Mouse (Mus musculus) stomach, embryonic 15.5 days (tissue): ENCODE results near the gene Tomm20. TPM values are rescaled to one million over a fixed set of nuclear protein-coding genes. Genes with fewer than 3 reads are reported as not detected.
A peak's percentile ranks its signal among the peaks of the same experiment; 100 is the strongest.

ENCODE experiments used
- ATAC-seq: fragments of 200-750 bp; cut with Nextera tagmentation; 2 replicates; pipeline ENCODE4 v1.8.0; 2017; ENCODE audit warnings: low read depth, moderate number of reproducible peaks, moderate TSS enrichment; ENCODE audit not compliant: insufficient read depth, low FRiP score
- H3K27ac ChIP-seq: fragments of 300-500 bp; sonication (generic); 2 replicates; pipeline ENCODE4 v1.5.1; 2015; ENCODE audit warnings: mild to moderate bottlenecking, inconsistent platforms
- H3K27me3 ChIP-seq: fragments of 300-500 bp; sonication (generic); replicated peaks from 2 replicates; pipeline ENCODE4 v1.6.1; 2015; ENCODE audit warnings: inconsistent platforms
- H3K36me3 ChIP-seq: fragments of 300-500 bp; sonication (generic); 2 replicates; pipeline ENCODE4 v1.6.1; 2015; ENCODE audit warnings: inconsistent platforms
- H3K4me1 ChIP-seq: fragments of 300-500 bp; sonication (generic); 2 replicates; pipeline ENCODE4 v1.6.1; 2015; ENCODE audit warnings: inconsistent platforms
- H3K4me2 ChIP-seq: fragments of 300-500 bp; sonication (generic); 2 replicates; pipeline ENCODE4 v1.6.1; 2015; ENCODE audit warnings: mild to moderate bottlenecking, inconsistent platforms
- H3K4me3 ChIP-seq: fragments of 300-500 bp; sonication (generic); replicated peaks from 2 replicates; pipeline ENCODE4 v1.5.1; 2015; ENCODE audit warnings: inconsistent platforms
- H3K9ac ChIP-seq: fragments of 300-500 bp; sonication (generic); 2 replicates; pipeline ENCODE4 v1.6.1; 2015; ENCODE audit warnings: inconsistent platforms
- H3K9me3 ChIP-seq: fragments of 300-500 bp; sonication (generic); 2 replicates; pipeline ENCODE4 v1.6.1; 2016; ENCODE audit warnings: inconsistent platforms
- WGBS: fragments of 180-500 bp; shearing (Covaris S2); methylation state at CpG from one replicate; pipeline ENCODE4 v1.1.7; 2015; 5-methylcytosine and 5-hydroxymethylcytosine counted together
- polyA plus RNA-seq: library from polyadenylated mRNA; unstranded; fragments of >200 nt; fragmentation: Nextera tagmentation; extraction: Ambion mirVana; gene quantifications from 2 replicates; pipeline ENCODE4 v1.2.1, GENCODE M21; 2015

Gene Tomm20
- polyA plus RNA-seq, 1 experiment from 2014 or later: 226 TPM

- no peak overlapping the region for H3K9ac ChIP-seq
- H3K4me1 ChIP-seq: no peaks in the 10 kb centered on the region
- 87% methylated on average over 10 of the region's 10 CpGs for WGBS
- H3K27ac ChIP-seq: no peak overlapping the region
- H3K4me2 ChIP-seq: no peak overlapping the region
- H3K36me3 ChIP-seq: peaks cover 14% of the 10 kb centered on the region
- no peaks in the 10 kb centered on the region for H3K9me3 ChIP-seq
- no peaks in the 10 kb centered on the region for H3K27me3 ChIP-seq
- no peak for ATAC-seq
- no peak overlapping the region for H3K4me3 ChIP-seq
Measured at GRCm38 (mm10) chr8:126928755-126929505, 16.7 kb downstream of the Tomm20 start.

DNA sequence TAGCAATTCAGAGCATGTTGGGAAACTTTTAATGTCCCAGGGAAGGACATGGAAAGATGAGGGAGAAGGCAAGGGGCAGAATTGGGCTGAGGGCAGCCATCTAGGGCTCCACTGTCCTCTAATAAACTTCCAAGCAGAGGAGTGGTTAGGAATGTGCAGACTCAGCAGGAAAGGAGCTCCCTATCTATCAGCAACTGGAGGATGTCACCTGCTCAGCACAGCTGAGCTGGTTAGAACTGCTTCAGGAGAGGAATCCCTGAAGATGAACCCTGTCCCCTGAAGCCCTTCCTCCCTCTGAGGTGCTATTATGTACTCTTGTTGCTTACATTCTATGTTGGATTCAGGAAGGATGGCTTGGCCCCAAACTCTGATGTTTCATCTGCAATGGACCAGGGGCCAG lies 17.6 kb downstream of the Tomm20 start:
- Histone ChIP-seq H3K9me3 (no peaks in the 10 kb centered on the region), H3K27ac (no peak overlapping the region), H3K9ac (no peak overlapping the region), H3K27me3 (no peaks in the 10 kb centered on the region), H3K4me2 (no peak overlapping the region), H3K4me3 (no peak overlapping the region), H3K36me3 (0 out of 2 replicates have a peak, but pooled peaks cover 7% of the 10 kb centered on the region), H3K4me1 (0 out of 2 replicates have a peak, but pooled peaks cover 6% of the 10 kb centered on the region)
- no peak for ATAC-seq

DNA sequence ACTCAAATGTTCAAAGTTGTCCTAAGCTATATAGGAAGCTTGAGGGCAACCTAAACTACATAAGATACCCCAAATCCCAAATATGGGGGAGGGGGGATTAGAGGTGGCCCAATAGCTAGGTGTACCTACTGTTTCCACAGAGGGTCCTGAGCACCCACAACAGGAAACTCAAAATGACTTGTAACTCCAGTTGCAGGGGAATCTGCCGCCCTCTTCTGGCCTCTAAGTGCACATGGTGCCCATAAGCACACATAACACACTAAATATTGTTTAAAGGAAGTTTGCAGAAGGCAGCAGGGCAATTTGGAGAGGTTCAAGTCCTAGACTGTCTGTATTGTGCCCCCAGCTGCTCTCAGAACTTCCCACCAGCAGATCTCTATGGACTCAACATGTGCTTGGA lies 18.6 kb downstream of the Tomm20 start:
- 56% methylated on average over 1 of the region's 1 CpGs for WGBS
- ATAC-seq: no peak
- no peak overlapping the region for H3K9ac ChIP-seq

GRCm38 (mm10) chr8:126922981-126923380 lies 22.7 kb downstream of the Tomm20 start:
- Histone ChIP-seq H3K27me3 (no peaks in the 10 kb centered on the region), H3K4me1 (0 out of 2 replicates have a peak, but pooled peaks cover 9% of the 10 kb centered on the region), H3K9me3 (no peaks in the 10 kb centered on the region), H3K4me2 (no peak overlapping the region), H3K9ac (no peak overlapping the region), H3K36me3 (0 out of 2 replicates have a peak, but pooled peaks cover 3% of the 10 kb centered on the region), H3K4me3 (no peak overlapping the region), H3K27ac (peak overlapping the region; percentile 71)
- WGBS: 91% methylated on average over 7 of the region's 7 CpGs
- ATAC-seq: no peak

More for the DNA sequence above, 18.6 kb downstream of the Tomm20 start:
- no peaks in the 10 kb centered on the region for H3K9me3 ChIP-seq
- no peak overlapping the region for H3K27ac ChIP-seq
- H3K4me1 ChIP-seq: 0 out of 2 replicates have a peak, but pooled peaks cover 6% of the 10 kb centered on the region
- H3K4me3 ChIP-seq: no peak overlapping the region
- H3K36me3 ChIP-seq: 0 out of 2 replicates have a peak, but pooled peaks cover 5% of the 10 kb centered on the region
- H3K27me3 ChIP-seq: no peaks in the 10 kb centered on the region
- no peak overlapping the region for H3K4me2 ChIP-seq

DNA sequence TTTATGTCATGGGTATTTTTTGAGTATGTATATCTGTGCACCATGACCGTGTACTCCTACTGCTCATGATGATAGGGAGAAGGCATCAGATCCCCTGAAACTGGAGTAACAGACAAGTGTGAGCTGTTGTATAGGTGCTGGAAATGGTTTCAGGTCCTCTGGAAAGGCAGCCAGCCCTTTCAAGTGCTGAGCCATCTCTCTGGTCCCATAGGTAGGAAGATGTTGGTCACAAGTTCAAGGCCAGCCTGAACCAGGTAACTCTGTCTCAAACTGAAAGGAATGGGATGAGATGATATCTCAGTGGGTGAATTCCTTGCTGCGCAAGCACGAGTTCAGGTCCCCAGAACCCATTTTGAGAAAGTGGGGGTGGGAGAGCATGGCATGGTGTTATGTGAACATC lies 24.2 kb downstream of the Tomm20 start:
- no peaks in the 10 kb centered on the region for H3K27me3 ChIP-seq
- H3K4me2 ChIP-seq: no peak overlapping the region
- H3K4me1 ChIP-seq: 0 out of 2 replicates have a peak, but pooled peaks cover 13% of the 10 kb centered on the region
- no peaks in the 10 kb centered on the region for H3K36me3 ChIP-seq
- no peak overlapping the region for H3K27ac ChIP-seq
- no peak for ATAC-seq
- H3K9me3 ChIP-seq: no peaks in the 10 kb centered on the region
- no peak overlapping the region for H3K4me3 ChIP-seq
- H3K9ac ChIP-seq: no peak overlapping the region
- 94% methylated on average over 3 of the region's 3 CpGs for WGBS

DNA sequence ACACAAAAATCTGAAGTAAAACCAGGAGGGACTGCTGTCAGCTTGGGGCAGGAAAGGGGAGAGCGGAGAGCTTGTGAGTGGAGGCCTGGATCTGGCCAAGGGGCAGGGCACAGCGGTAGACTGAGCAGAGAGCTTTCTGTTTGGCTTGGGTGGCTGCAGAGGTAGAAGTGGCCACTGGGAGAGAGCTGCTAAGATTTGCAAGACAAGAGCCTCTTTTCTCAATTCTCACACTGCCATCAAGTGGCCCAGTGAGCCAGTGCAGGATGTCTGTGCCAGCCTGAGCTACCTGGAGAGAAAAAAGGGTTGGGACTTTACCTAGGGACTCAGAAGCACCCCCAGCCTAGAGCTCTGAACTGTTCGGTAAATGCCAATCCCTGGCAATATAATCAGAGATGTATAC lies 24.8 kb downstream of the Tomm20 start:
- WGBS: 26% methylated on average over 3 of the region's 3 CpGs
- no peaks in the 10 kb centered on the region for H3K36me3 ChIP-seq
- H3K4me2 ChIP-seq: no peak overlapping the region
- no peak overlapping the region for H3K9ac ChIP-seq
- peak; percentile 69 for ATAC-seq
- H3K4me3 ChIP-seq: no peak overlapping the region
- H3K4me1 ChIP-seq: 0 out of 2 replicates have a peak, but pooled peaks cover 13% of the 10 kb centered on the region
- no peaks in the 10 kb centered on the region for H3K9me3 ChIP-seq
- H3K27ac ChIP-seq: no peak overlapping the region; the same call in 1 of the 2 replicates
- H3K27me3 ChIP-seq: no peaks in the 10 kb centered on the region

GRCm38 (mm10) chr8:126920386-126920785 lies 25.3 kb downstream of the Tomm20 start:
- no peak overlapping the region for H3K4me2 ChIP-seq
- no peak overlapping the region for H3K9ac ChIP-seq
- no peak overlapping the region for H3K4me3 ChIP-seq
- no peak overlapping the region; the same call in 1 of the 2 replicates for H3K27ac ChIP-seq
- H3K4me1 ChIP-seq: 0 out of 2 replicates have a peak, but pooled peaks cover 13% of the 10 kb centered on the region
- no peaks in the 10 kb centered on the region for H3K27me3 ChIP-seq
- 71% methylated on average over 6 of the region's 6 CpGs for WGBS
- ATAC-seq: no peak
- no peaks in the 10 kb centered on the region for H3K9me3 ChIP-seq
- H3K36me3 ChIP-seq: no peaks in the 10 kb centered on the region

GRCm38 (mm10) chr8:126919703-126920102 lies 25.9 kb downstream of the Tomm20 start:
- ATAC-seq: no peak
- H3K27ac ChIP-seq: peak overlapping the region; percentile 31; the same call in 1 of the 2 replicates
- H3K4me2 ChIP-seq: no peak overlapping the region
- no peaks in the 10 kb centered on the region for H3K36me3 ChIP-seq
- H3K9me3 ChIP-seq: no peaks in the 10 kb centered on the region
- H3K9ac ChIP-seq: no peak overlapping the region
- no peaks in the 10 kb centered on the region for H3K27me3 ChIP-seq
- 0 out of 2 replicates have a peak, but pooled peaks cover 13% of the 10 kb centered on the region for H3K4me1 ChIP-seq
- no peak overlapping the region for H3K4me3 ChIP-seq
- WGBS: 83% methylated on average over 5 of the region's 5 CpGs

DNA sequence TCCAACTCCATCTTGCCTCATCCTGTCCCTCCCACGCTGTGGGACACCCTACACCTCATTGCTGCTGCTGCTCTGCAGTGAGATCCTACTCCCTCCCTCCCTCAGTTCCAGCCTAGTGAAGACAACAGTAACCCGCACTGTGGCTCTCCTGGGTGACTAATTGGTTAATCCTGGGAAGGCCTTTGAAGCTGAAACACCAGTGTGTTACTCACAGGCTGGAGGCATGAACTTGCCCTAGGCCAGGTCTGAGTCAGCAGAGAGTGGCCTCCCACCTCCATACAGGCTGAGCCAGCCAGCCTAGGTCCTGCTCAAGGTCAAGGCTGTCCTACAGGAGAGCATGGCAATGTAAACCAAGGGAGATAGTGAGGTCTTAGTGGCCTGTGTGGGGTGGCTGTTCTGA lies 26.4 kb downstream of the Tomm20 start:
- Histone ChIP-seq H3K4me3 (no peak overlapping the region), H3K27me3 (no peaks in the 10 kb centered on the region), H3K9me3 (no peaks in the 10 kb centered on the region), H3K4me1 (0 out of 2 replicates have a peak, but pooled peaks cover 13% of the 10 kb centered on the region), H3K4me2 (no peak overlapping the region), H3K9ac (no peak overlapping the region), H3K36me3 (no peaks in the 10 kb centered on the region), H3K27ac (peak overlapping the region; percentile 31; the same call in 1 of the 2 replicates)
- ATAC-seq: peak; percentile 23; the same call in 1 of the 2 replicates
- 54% methylated on average over 2 of the region's 2 CpGs for WGBS

DNA sequence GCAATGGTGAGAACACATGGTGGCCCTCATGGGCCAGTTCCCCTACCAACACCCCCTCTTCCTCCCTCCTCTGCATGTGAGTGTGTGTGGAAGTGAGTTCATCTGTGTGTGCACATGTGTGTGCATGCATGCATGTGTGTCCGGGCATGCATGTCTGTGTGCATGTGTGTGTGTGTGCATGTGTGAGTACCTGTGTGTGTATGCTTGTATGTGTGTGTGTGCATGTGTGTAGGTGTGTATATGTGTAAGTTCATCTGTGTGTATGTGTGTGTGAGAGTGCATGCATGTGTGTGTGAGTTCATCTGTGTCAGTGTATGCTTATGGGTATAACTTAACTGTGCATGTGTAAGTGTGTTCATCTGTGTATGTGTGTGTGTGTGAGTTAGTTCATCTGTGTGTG lies 27.3 kb downstream of the Tomm20 start:
- H3K36me3 ChIP-seq: no peaks in the 10 kb centered on the region
- no peaks in the 10 kb centered on the region for H3K9me3 ChIP-seq
- no peak for ATAC-seq
- H3K4me3 ChIP-seq: no peak overlapping the region
- H3K4me1 ChIP-seq: peaks cover 16% of the 10 kb centered on the region
- no peak overlapping the region for H3K9ac ChIP-seq
- WGBS: 100% methylated on average over 1 of the region's 1 CpGs
- H3K4me2 ChIP-seq: no peak overlapping the region
- H3K27me3 ChIP-seq: no peaks in the 10 kb centered on the region
- H3K27ac ChIP-seq: no peak overlapping the region

DNA sequence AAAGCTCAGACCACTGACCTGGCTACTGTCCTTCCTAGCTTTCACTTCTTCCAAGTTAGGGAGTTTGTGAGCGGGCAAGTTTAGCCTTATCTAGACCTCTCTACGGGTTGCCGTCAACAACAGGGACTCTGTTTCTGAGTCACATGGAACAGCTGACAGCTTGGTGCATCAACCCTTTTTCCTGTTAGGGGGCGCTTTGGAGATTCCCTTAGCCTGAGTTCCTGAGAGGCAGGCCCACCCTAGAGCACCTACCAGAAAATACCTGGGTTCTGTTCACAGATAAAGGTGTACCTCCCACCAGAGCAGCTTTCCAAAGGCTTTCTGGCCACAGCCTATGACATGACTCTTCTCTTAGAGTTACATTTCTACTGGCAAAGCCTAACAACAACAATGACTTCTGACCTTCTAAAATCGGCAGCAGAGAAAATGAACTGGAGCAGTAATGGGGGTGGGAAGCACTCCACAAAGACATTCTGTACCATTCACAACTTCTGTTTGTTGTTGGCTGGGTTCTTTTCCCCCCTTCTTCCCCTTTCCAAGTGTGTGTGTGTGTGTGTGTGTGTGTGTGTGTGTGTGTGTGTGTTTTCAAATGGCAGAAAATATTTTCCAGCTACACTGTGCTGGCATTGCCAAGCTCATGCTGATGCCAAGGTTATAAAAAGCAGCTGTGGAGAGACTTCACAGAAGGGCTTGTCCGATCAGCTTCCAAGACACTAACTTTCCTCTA lies 28.3 kb downstream of the Tomm20 start:
- Histone ChIP-seq H3K9ac (no peak overlapping the region), H3K4me3 (no peak overlapping the region), H3K9me3 (no peaks in the 10 kb centered on the region), H3K4me1 (peaks cover 16% of the 10 kb centered on the region), H3K27me3 (no peaks in the 10 kb centered on the region), H3K4me2 (no peak overlapping the region), H3K27ac (no peak overlapping the region), H3K36me3 (no peaks in the 10 kb centered on the region)
- no peak for ATAC-seq
- 51% methylated on average over 6 of the region's 6 CpGs for WGBS

- Histone ChIP-seq H3K9me3 (no peaks in the 10 kb centered on the region), H3K27me3 (no peaks in the 10 kb centered on the region), H3K4me2 (no peak overlapping the region), H3K27ac (no peak overlapping the region), H3K4me1 (peaks cover 16% of the 10 kb centered on the region), H3K9ac (no peak overlapping the region), H3K36me3 (no peaks in the 10 kb centered on the region), H3K4me3 (no peak overlapping the region)
- WGBS: 81% methylated on average over 4 of the region's 4 CpGs
- ATAC-seq: no peak
Measured at GRCm38 (mm10) chr8:126916611-126917010, 29.0 kb downstream of the Tomm20 start.
